Mouse (Mus musculus) cerebellum, adult 2 months (tissue): ENCODE measurements around the gene Itga1.

ENCODE experiments used
- CTCF ChIP-seq: fragments of 200-500 bp; IDR thresholded peaks from 2 replicates; pipeline ENCODE4 v1.5.1; 2011; ENCODE audit warnings: low read depth, mild to moderate bottlenecking, control low read depth, low read length, moderate library complexity, borderline replicate concordance; ENCODE audit not compliant: insufficient read depth
- POLR2A ChIP-seq: fragments of 200-500 bp; IDR thresholded peaks from 2 replicates; pipeline ENCODE4 v1.6.1; 2011; ENCODE audit warnings: low read length, control low read depth, borderline replicate concordance; ENCODE audit not compliant: insufficient read depth

DNA sequence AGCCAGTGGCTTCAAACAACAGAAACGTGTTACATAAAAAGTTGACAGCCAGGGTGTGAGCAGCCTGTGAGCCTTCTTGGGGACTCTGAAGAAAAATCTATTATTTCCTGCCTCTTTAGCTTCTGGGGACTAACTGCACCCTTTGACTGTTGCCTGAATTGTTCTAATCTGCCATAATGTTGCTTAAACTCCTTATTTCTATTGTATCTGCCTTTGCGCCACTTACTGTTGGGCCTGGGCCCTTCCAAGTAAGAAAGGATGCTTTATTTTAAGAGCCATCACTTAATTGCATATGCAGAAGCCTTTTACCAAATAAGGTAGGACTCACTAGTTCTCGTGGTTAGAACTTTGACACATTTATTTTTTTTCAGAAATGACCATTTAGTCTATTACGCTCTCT, 193.9 kb downstream of the Itga1 start:
- TF ChIP-seq POLR2A, result no peak
- TF ChIP-seq CTCF, result no peak
